Mouse (Mus musculus) gastrocnemius, adult 18-20 months (tissue): Measurements from ENCODE around the gene Igf2bp2. TPM values are rescaled to one million over a fixed set of nuclear protein-coding genes. Genes with fewer than 3 reads are reported as not detected.
A peak's percentile ranks its signal among the peaks of the same experiment; 100 is the strongest.

Experiments used
- DNase-seq: peaks from one replicate; pipeline ENCODE4 v3.0.0; 2021; ENCODE audit warnings: low spot score
- total RNA-seq, 2 experiments: library from RNA; stranded (reverse); gene quantifications; 2 replicates each; pipeline ENCODE4 v1.2.3; 2021

Gene Igf2bp2
- total RNA-seq, 2 experiments from 2014 or later, result 1.4 to 1.5 TPM

DNA sequence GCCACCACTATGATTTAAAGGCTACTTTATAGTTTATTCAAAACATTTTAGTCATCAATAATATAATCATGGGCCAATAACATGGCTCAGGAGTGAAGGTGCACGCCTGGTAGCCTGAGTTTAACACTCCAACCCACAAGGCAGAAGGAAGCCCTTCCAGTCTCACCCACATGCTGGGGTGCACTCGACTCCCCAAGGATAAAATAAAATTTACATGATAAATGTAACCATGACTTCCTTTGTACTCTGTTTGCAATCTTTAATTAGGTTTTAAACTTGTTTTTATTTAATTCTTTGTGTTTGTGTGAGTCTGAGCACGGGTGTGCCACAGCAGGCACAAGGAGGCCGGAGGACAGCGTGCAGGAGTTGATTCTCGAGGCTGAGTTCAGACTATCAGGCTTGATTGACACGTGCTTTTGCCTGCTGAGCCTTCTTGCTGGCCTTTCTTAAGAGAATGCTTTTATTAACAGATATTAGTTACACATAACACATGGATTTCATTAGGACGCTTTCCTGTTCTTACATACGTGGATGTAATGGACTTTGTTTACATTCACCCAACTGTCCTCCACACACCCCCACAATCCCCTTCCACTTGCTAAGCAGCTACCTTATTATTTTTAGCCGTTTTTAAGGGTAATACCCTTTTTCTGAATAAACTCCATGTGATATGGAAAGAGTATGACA lies 13.3 kb downstream of the Igf2bp2 start:
- no peak for DNase-seq

DNA sequence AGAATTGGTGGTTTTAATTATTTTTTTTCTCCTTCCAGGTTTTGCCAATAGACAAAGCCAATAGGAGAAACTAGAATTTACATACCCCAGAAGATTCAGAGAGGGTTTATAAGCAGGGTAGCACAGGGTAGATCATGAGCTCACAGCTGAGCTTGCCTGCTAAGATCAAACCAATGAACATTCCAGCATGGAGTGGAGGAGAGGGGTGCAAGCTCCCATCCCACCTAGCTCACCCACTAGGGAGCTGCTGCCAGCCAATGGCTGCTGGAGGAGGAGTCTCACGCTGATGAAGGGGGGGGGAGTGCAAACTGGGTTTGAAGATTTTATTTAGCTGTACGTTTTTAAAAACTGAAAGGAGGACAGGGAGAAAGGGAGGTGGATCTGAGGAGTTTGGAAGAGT lies 14.0 kb downstream of the Igf2bp2 start:
- no peak for DNase-seq

DNA sequence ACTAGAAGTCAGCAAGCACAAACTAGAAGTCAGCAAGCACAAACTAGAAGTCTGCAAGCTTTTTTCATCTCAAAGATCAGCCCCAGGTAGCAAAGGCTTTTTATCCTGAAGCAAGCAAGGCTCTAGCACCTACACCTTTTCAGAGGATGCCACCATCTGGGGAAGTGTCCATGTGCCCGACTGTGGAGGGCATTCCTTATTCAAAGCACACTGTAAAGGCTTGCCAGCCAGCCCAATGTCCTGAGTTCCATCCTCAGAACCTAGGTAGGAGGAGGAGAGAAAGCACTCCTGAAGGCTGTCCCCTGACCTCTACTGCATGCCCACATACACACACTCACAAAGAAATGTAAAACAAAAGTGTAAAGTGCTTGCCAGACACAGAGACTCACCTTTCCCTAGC lies 16.0 kb downstream of the Igf2bp2 start:
- DNase-seq, result no peak

DNA sequence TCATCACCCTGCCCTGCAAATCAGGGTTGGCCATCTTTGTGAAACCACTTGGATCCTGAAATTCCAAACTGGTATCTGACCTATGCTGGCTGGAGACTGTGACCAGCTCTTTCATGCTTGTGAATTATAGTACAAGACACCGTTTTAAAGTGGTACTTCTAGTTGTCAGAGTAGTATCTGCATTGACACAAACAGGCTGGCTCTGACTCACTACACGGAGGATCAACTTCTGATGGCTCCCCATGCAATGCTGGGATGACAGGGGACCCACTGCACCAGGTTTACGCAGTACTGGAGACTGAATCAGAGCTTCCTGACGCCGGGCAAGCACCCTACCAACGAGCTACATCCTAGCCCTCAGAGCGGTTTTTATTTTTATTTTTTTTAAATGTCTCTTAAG lies 17.0 kb downstream of the Igf2bp2 start:
- DNase-seq, result no peak

DNA sequence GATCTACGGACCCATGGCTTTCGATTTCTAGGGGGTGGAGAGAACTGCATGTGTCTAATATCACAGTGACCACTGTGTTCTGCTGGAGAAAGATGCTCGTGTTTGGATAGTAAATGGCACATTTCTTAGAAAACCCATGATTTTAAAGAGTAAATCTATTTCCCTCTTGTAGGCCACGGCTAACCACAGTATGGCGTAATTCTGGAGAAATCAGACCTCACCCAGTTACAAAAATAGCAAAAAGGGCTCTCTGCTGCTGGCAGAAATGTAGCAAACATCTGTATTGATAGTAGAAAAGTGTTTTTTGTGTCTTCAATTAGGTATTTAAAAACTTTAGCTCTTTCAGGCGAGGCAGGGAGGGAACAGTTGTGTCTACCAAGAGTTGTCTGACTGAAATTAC lies 18.6 kb downstream of the Igf2bp2 start:
- DNase-seq, result no peak

DNA sequence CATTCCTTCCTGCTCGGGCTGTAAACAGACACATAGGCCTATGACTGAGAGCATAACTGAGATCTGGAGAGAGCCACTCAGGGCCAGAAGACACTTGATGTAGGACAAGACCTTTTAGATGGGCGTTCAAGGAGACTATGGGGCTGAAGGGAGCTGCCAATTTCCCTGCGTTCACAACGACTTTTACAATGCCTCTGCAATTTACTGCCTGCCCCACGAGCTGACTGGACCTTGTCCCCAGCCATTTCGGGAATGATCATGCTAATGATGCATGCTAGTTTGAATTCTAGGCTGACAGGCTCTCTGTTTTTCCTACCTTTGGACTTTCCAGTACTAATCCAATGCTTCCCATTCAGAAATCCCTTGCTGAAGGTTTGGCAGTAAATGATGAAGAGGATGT lies 22.2 kb downstream of the Igf2bp2 start:
- DNase-seq, result no peak

DNA sequence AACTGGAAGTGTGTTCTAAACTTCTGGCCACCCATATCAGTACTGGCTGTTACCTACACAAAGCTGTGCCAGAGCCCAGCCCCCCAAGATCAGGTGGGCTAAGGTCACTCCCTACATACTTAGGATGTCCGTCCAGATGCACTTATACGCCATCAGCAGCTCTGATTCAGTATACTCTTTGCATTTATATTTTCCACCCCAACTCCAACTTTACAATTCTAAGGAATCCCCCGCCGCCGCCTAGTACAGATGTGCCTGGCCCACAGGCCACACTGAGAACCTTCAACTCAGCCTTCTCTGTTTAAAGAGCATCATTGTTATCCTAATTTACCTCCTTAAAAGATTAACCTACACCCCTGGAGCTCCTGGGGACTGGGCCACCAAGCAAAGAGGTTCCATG lies 23.3 kb downstream of the Igf2bp2 start:
- DNase-seq, result no peak

DNA sequence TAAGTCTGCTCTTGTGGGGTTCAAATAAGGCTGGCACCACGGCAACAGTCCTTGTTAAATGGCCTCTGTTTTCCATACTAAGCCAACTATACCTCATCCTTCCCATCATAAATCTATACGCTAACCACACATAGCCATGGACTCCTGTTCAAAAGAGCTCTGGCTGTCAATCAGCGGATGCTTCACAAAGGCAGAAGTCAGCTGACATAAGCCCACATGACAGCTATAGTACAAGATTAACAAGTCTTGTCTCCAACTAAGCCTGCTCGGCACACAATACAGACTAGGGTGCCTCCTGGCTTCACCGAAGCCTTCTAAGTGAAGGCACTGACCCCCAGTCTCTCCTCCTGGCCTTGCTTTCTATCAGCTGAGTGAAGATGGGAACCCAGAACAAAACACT lies 26.9 kb downstream of the Igf2bp2 start:
- no peak for DNase-seq

DNA sequence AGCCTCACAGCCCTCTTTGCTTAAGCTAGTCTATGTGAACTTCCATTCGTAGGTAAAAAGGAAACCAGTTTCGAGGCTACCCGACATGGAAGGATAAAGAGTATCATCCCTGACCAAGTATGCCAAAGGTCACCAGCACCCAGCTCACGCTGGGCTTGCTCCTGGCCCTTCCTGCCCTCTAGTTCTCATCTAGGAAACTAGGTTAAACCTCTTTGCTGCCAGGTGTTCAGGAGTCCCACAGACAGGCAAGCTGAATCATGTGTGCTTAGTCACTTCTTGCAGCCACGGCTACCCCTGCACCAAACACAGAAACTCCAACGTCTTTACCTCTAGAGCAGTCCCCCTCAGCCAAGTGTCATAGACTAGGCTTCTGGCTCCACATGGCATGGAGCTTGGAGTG lies 31.8 kb downstream of the Igf2bp2 start:
- DNase-seq, result no peak

DNA sequence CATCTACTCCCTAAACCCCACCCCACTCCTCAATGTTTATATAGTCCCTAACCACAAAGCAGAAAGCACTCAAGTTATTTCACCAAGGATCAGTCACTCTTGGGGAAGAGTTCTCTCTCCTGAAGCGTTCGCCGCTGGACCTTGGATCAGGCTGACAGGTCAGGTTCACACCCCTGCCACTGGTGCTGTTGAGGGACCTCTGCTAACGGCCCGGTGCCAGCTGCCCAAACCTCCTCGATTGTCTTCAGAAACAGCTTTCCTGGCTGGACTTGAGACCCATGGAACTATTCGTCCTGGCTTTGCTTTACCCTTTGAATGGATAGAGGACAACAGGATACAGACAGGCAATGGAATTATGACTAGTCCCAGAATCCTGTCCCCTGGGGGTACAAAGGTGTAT lies 33.6 kb downstream of the Igf2bp2 start:
- no peak for DNase-seq

DNA sequence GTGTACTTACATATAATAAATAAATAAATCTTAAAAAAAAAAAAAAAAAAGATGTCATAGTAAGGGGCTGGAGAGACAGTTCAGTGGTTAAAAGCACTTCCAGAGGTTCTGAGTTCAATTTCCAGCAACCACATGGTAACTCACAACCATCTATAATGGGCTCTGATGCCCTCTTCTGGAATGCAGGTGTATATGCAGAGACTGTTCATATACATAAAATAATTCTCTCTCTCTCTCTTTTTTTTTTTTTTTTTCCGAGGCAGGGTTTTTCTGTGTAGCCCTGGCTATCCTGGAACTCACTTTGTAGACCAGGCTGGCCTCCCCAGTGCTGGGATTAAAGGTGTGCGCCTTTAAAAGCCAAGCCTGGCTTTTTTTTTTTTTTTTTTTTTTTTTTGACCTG lies 34.5 kb downstream of the Igf2bp2 start:
- DNase-seq, result no peak

DNA sequence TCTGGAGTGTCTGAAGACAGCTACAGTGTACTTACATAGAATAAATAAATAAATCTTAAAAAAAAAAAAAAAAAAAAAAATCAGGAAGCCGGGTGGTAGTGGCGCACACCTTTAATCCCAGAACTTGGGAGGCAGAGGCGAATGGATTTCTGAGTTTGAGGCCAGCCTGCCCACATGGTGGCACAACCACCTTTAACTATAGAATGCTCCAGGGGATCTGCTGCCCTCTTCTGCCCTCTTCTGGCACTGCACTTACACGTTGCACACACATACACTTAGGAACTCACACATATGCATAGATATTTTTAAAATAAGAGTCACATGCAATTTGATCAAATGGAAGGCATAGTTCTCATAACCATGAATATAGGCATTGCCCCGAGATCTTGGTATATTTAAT lies 35.3 kb downstream of the Igf2bp2 start:
- no peak for DNase-seq

DNA sequence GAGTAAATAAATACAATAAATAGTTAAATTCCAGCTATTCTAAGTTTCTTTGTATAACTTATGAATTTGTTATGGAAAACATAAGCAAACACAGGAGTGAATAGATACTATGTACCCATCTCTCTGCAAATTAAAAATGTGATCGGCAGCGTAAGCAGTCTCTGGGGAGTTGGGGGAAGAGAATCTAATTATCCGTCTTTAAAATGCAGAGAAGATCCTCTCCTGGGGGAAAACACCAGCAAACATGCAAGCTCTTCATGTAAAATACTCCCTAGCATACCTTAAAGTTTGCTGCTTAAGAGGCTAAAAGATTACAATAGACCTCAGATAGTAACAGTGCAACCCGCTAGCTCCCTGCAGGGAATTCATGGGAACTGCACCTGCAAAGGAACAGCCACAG lies 36.2 kb downstream of the Igf2bp2 start:
- no peak for DNase-seq

DNA sequence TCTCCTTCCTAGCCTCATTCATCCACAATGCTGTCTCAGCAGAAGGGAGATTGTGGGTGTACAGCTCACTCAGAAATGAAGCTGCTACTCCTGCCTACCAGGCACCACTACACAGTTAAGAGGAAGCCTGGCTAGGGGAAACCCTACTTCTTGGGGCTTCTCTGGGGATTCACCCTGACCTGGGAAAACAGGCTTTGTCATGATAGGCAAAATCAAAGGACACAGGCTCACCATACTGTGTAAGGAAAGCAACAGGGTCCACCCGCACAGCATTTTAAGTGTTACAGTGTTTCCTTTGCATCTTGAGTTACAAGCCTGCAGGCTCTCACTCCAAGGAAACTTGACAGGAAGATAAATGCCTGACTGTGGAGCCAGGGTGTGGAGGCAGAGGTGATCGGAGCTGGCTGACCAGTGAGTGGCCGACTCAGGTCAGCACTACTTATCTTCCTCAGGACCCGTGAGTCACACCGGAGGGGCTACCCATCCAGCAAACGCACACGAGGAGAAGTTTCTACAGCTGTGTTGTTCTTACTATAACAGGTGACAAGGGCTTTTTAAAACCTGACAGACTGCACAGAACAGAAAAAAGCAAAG lies 38.7 kb downstream of the Igf2bp2 start:
- DNase-seq, result no peak

DNA sequence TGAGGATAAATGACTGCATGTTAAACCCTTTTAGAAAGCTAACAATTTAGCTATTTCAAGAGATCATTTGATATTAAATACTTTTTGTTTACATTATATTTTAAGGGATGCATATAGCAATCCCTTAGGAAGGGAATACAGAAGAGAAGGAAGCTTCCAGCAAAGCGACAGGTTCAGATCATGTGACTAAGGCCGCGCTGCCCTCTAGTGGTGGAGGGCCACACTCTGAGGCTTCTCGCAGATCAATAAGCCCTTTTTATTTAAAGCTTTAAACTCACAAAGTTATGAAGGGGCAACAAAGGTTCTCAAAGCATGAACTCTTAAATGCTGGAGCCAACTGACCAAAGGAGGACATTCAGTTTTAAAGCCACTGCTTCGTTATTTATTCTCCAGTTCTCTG lies 39.4 kb downstream of the Igf2bp2 start:
- DNase-seq, result peak; percentile 56

DNA sequence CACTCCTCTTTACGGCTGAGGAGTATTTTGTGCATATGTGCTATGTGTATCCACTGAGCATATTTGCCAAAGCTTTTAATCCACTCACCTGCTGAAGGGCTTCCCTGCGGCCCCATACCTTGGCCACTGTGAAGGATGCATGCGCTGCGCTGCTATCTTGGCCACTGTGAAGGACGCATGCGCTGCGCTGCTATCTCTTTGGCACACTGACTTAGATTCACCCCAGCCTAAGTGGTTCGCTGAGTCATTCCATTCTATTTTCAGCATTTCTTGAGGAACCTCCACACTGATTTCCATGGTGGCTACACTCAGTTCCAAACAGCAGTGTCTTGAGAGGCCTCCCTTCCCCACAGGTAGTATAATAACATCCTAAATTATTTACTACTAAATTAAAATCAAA lies 42.0 kb downstream of the Igf2bp2 start:
- DNase-seq, result no peak

DNA sequence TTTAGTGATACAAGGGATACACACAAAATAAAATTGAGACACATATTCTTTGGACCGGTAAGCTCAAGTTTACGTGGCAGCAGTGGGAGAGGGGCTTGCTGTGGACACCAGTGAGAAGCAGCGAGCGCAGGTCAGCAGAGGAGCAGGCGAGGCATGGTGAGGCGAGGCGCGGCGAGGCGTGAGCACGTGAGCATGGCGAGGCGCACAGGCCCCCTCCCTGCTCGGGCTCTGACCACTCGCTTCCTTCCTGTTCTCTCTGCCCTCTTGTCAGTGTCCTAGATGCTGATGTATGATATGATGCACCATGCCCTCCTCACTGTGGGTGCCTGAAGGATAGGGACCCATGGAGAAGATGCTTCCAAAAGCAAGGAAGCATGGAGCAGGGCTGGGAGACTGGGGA lies 43.6 kb downstream of the Igf2bp2 start:
- DNase-seq, result no peak

DNA sequence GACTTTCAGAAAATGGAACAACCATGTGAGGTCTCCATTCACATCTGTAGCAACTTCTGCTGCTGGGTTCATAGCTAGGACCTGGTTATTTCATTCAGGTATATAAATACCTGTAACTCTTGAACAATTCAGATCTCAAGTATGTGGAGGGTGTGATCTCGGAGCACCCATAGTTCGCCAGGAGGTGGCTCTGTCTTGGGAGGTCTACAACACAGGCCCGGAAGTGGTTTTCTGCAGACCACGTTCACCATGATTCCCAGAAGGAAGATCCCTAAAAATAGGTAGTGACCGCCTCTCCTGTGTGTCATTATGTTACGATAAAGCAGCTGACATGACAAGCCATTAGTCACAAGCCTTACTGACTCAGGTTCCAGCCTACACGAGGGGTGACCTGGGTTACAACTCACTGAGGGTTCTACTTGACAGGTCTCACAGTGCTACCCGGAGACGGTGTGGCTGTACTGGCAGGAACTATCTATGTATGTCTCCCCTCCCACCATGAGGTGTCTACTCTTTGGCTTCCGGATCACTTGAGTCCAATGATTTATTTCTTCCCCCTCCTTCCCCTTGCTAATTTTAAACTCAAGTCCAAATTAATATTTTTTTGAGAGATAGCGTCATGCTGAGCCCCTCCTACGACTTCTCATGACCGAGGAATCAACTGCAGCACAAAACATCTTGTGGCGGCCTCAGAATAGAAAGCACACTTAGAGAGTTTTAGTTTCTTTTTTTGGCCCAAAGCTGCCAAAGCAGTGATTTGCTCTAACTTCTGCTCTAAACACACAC lies 44.2 kb downstream of the Igf2bp2 start:
- DNase-seq, result peak; percentile 29

DNA sequence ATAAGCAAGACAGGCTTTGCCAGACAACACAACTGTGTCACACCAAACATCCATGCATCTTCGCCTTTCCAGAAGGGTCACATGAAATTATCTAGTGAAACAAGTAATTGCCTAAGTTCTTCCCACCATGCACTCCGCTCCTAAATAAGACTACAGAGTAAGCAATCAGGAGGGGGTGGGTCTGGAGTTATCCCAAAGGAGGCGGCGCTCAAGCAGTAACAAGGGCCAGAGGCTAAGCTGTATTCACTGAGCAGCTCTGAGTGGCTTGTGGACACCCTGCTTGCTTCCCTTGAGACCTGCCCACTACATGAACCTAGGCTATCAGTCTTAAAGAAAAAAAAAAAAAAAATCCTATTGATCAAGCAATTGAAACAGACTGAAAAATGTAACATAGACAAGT lies 44.9 kb downstream of the Igf2bp2 start:
- DNase-seq, result no peak

DNA sequence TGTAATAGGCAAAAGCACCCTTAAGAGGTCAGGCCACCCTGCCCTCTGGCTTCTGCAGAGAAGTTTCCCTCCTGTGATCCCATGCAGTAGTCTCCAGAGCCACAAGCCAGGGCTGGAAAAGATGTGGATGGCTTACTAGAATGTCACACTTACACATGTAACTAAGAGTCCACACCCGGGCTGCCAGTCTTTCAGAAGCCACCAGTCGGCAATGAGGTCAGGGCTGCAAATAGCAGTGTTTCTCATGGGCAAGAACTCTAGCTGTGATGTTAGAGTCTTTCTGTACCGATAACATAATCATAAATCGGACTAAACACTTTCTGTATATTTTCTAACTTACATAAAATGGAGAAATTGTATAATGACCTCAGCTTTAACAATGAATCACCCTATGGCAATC lies 46.4 kb downstream of the Igf2bp2 start:
- peak; percentile 78 for DNase-seq

DNA sequence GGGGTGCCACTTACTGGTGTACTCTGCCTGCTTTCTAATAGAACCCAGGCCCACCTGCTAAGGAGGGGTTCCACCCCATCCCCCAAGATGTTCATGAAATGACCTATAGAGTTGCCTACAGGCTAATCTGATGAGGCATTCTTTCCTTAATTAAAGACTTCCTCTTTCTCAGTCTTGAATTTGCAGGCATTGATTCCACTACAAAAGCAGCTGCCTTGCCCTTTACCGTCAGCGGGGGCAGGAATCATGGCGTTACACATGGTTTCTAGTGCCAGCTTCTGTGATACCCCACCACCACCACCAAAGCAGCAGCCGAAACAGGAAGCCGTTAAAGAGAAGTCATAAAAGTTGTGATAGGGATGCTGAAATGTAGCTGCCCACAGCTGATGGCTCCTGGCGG lies 47.0 kb downstream of the Igf2bp2 start:
- DNase-seq, result no peak

DNA sequence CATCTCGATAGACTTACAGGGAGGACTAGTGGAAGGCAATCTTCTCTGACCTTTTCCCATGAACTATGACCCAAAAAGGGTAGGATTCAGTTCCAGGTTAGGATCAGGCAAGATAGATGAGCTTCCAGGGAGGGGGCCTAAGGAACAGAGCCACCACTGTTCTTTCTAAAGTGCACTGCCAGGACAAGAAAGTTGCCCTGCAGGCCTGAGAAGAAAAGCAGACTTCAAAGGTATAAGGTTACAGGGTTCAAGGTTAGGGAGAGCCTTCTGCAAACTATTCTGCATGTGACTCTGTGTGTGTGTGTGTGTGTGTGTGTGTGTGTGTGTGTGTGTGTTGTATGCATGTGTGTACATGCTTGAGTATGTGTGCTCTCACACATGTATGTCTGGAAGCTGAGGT lies 53.1 kb downstream of the Igf2bp2 start:
- DNase-seq, result no peak

DNA sequence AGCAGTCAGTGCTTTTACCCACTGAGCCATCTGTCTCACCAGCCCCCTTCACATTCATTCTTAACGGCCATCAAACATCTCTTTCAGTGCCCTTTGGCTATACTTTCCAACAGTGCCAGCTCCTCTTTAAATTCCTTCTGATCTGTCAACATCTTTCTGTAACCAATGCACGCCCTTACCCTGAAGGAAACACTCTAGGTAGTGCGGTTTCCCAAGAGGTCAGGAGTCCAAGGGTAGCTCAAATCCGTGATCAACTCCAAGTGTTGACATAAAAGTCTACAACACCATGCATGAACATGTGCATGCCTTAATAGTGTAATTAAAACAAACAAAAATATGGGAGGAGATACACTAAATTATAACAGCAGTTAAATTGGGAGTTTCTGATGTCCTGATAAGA lies 53.9 kb downstream of the Igf2bp2 start:
- no peak for DNase-seq
